Mouse (Mus musculus) ovary, postnatal 14 days (tissue): ENCODE measurements around the gene Pemt.
A peak's percentile ranks its signal among the peaks of the same experiment; 100 is the strongest.

Source experiments
- DNase-seq: peaks from one replicate; pipeline ENCODE4 v3.0.0; 2022; ENCODE audit warnings: low spot score

Gene Pemt

DNA sequence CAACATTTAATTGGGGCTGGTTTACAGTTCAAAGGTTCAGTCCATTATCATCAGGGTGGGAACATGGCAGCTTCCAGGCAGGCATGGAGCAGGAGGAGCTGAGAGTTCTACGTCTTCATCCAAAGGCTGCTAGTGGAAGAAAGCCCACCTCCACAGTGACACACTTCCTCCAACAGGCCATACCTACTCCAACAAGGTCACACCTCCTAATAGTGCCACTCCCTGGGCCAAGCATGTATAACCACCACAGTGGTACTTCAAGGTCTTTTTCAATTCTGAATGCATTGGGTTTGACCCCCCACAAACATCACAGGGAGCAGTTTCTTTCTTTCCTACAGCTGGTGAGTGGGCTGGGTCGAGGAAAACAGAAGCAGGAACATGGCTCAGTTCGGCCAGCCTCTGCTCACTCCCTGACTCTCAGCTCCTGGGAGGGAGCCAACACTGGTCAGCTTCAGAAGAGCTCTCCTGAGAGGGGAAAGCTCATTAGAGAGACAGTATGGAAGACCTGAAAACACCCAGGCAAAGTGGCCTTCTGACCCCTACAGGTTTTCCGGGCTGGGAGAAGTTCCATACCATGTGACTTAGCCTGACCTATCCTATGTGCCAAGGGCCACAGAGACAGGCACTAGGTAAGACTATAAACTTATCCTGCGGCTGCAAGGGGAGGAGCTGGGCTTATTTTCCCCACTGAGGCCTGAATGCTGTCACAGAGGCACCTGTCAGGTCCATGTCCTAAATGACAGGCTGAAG is 44.9 kb downstream of the Pemt start:
- no peak for DNase-seq

DNA sequence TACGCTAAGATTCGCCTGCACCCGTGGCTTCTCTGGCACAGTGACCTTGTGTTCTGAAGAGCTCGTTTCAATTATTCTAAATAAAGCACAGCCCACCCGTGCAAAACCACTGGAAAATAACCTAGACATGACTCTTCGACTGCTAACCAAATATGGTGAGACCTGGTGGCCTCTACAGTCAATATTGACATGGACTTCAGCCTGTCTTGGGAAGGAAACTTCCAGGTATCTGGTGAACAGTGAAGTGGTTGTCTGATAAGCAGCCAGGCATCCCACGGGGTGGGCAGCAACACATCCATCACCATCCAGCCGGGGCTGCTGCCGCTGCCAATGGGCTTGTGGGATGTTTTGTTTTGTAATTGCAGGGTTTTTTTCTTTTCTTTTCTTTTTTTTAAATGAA is 52.0 kb downstream of the Pemt start:
- DNase-seq, result no peak

DNA sequence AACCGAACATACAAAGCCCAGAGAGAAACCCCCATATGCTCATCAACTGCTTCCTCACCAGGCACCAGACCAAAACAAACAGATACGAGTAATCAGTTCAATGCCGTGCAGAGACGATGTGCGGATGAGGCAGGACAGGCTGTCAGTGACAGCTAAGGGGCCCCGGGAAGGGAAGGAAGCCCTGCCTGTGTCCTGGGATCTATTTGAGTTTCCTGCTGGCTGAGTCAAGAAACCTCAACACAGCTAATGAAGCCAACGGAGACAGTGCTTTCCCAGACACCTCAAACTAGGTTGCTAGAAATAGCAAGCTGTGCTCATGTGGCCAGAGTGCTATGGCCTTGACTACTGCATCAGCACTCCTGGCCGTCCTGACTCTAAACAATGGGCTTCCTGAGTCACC is 54.9 kb downstream of the Pemt start:
- DNase-seq, result no peak

DNA sequence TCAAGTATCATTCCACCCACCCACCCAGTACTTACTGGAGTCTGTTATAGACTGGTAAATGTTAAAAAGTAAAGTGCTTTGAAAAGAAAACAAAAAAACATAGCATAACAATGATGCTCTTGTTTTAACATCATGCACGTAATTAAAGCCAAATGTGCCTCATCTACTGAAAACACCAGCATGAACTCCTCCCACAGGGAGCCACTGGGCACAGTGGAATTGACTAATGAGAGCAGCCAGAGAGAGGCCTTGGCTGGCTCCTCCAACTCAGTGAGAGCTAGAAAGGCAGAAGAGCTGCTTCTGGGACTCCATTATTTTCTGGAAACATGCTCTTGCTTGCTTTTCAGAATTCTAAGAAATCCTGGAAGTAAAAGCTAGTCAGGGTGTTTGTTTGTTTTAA is 56.9 kb downstream of the Pemt start:
- DNase-seq, result no peak

DNA sequence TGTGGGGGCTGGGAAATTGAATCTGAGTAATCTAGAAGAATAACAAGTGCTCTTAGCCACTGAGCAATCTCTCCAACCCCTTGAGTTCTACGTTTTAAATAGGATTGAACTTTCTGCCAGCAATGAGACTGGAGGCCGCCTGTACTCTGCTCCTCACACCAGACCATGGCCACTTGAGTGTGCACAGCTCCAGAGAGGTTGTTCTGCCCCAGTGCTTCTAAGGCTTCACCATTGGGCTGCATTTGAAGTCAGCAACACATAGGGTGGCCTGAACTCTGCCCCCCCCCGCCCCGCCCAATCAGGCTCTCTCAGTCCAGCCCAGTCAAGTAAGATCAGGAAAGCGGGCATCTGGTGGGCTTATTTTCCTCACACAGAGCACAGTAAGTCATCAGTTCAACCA is 68.5 kb downstream of the Pemt start:
- no peak for DNase-seq

DNA sequence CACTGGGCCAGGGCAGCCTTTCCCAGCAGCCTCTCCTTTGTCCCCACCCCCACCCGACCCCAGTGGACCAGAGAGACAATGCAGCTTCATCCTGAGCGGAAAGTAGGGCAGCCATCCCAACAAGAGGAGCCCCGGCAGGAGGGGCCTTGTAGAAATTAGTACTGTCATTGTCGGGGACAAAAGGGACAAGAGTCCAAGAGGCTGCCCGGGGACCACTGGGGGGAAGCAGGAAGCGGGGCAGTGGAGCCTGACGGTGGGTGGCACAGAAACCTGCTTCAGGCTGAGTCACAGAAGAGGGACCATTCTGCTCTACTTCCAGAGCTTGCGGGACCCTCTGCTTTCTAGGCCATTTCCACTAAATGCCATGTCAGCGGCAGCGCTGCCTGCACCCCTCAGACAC is 71.0 kb downstream of the Pemt start:
- no peak for DNase-seq

DNA sequence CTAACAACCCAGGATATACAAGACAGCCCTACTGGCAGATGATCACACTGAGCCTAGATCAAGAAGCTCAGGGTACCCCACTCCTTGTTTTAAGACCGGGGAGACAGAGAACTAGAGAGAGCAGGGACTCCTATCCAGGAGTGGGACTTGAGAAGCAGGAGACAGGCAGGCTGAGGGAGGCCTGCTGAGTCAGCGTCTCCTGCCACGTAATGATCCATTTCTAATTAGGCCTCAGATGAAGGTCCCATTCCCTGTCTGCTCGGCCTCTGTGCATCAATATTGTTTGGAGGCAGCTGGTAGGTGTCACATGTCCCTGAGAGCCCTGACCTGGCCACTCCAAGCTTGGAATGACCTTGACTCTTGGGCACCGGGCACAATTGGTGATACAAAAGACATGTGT is 72.9 kb downstream of the Pemt start:
- DNase-seq, result no peak

DNA sequence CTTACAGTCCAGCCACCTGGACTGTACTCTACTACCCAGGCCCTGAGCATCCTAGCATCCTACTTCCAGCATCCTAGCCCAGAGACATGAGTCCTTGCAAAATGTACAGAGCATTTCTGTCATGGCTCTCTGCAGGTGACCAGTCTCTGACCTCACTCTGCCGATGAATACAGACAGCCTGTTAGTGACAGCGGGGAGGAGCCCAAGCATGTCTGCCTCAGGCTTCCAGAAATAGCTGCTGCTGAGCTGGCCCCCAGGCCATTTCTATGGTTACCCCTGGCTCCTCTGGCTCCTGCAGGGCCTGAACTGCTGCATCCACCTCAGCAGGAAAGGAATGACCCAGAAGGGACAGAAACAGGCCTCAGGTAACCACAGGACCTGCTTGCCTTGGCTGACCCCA is 74.6 kb downstream of the Pemt start:
- no peak for DNase-seq

DNA sequence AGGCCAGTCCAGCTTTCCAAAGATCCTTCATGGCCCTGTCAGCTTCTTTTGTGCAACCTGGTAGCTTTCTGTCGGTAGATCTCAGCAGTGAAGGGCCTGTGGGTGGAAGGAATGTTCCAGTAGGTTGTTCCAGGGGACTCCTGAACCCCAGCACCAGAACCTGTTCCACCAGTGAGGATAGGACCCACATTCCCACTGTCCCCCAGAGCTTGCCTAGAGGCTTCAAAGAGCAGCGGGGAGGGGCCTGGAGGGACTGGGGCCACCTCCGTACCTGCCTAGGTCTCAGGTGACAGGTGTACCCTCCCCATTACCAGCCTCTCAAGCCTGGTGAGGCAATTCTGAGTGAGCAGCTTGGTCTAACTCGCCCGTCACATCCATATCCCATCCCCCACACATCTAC is 75.5 kb downstream of the Pemt start:
- no peak for DNase-seq

DNA sequence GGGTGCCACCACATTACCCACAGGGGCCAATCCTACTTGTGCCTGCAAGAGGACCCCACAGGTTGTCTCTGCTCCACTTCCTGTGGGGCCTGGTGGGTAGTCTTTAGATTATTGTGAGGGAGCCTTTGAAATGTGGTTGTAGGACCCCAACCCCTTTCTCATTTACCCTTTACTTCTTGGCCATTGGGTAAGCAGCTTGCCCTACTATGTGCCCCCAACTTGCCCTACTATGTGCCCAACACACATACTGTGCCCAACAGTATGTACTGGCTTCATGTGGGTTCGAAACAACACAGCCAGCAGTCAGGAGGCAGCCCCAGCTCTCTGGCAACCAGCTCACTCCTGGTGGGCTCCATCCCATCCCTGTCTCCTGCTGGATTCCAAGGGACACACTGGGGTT is 78.5 kb downstream of the Pemt start:
- DNase-seq, result no peak

DNA sequence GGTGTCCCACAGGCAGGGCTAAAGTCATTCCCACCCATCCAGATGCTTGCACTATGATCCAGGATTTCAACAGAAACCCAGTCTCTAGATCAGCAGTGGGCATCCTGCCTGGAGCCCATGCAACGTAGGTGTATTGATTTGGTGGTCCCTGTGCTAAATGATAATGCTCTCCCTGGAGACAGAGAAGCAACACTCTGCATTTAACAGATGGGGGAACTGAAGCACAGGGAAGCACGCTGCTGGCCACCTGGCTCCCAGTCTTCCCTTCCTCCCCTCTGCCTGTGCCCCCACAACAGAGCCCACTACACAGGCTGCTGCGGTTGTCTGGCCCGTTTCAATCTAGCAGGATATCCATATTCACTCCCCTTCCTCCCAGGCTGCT is 80.2 kb downstream of the Pemt start:
- no peak for DNase-seq

DNA sequence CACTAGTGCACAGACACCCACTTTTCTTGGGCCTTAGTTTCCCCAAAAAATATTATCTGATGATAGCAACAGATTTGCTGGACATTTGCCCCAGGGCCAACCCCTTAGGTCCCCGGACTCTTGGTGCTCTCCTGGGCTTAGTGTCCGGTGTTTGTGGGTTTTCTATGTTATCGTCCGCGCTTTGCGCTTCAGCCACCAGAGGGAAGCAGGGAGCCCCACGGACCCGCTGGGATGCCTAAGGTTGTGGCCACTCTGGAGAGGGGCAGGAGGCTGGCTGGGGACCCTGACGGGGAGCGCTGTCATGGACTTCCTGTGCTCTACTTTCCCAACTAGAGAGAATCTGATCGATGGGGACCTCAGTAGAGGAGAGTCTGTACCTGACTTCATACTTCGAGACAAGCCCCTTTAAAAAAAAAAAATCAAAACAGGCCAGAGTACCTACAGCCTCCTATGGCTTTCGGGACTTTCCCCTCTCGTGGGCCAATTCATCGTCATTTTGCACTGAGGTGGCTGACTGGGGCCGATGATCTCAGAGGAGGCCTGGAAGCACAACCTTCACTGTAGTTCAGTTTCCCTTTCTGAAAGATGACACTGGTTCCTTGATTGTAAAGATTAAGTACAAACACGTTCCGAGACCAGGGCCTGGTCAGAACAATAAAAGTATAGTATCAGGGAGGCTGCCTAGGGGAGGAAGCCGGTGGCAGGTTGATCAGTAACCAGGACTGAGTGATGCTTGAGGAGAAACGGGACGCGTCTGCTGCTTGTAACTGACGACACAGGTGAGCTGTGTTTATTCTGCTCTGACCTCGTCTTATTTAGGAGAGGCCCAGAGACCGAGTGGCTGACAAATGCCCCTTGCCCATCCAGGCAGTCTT is 80.8 kb downstream of the Pemt start:
- peak; percentile 81 for DNase-seq

DNA sequence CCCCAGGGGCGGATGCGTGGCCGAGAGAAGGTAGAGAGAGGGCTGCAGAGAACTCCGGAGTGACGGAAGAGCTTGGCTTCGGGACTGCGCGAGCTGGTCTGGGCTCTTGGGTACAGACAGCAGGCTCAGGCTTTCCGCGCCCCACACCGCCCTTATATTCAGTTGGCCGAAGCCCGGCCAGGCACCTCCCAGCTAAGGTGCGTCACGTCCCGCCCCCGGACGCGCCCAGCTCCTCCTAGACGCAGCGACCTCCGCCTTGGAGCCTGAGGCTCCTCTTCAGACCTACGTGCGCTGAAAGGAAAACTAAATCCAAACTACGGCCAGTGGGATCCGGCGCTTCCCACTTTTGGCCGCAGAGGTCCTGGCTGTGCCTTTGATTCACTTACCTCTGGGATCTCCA is 81.5 kb downstream of the Pemt start, which contains the start of gene Rasd1:
Rasd1 (minus strand) TSS at position 127 of the 400 bp plus-strand sequence.
- DNase-seq, result peak; percentile 82

DNA sequence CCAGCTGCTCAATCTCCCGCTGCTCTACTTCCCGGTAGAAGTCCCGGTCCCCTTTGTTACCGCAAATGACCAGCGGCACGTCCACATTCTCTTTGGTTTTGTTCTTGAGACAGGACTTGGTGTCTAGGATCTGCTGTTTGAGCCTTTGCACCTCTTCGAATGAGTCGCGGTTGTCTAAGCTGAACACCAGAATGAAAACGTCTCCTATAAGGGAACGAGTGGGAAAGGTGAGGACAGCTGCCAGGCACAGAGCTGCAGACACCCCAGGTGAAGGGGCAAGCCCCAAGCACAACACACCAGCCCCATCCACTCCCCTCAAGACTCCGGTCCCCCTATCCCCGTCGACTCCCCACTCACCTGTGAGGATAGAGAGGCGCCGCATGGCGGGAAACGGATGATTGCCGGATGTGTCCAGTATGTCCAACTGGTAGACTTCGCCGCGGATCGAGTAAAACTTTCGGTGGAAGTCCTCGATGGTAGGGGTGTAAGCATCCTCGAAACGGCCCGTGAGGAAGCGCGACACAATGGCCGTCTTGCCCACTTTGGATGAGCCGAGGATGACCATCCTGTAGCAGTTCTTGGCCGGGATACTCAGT is 82.0 kb downstream of the Pemt start:
- DNase-seq, result no peak

DNA sequence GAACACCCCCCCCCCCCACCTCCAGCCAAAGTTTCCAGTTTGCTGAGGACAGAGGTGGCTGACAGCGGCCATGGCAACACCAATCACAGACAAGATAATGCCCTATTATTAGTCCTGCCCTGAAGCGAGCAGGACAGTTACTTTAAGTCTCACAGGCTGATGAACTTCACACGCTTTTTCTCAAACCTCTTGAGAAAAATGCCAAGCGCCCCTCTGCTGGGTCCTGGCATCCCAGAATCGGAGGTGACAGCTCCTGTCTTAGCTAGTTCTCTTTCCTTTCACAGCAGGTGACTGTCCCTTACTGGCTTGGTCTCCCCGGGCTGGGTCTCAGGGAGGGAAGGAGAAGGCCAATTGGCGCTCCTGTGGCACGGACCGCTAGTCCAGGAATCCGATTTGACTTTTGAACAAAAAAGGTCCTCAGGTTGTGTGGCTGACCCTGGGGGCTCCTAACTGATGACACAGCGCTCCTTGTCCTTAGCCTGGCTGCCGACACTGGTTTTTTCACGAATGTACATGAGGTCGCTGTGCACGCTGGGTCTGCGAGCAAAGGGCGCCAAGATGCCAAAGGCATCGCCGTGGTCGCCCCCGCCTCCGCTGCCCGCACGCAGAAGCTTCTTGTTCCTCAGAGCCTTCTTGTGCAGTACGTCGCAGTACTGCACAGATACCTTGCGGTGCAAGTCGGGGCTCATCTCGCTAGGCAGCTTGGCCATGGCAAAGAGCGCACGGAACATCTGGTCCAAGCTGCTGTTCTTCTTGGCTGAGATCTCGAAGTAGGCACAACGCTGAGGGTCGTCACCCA is 82.7 kb downstream of the Pemt start:
- no peak for DNase-seq

DNA sequence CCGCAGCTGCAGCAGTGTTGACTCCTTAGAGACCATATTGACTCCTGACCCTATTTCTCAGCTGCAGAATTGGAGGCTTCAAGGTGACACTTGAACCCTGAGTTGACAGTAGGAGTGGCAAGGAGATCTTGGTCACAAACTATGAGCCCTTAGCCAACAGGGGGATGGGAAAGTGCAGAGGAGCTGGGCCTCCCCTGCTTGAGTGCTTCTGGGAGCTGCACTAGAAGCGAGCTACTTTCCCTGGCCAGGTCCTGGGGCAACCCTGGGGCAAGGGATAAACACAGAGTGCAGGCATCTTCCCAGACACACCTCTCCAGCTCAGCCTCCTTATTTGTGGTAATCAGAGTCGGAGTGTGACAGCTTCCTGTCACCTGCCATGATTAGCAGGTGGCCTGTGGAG is 83.7 kb downstream of the Pemt start:
- no peak for DNase-seq

DNA sequence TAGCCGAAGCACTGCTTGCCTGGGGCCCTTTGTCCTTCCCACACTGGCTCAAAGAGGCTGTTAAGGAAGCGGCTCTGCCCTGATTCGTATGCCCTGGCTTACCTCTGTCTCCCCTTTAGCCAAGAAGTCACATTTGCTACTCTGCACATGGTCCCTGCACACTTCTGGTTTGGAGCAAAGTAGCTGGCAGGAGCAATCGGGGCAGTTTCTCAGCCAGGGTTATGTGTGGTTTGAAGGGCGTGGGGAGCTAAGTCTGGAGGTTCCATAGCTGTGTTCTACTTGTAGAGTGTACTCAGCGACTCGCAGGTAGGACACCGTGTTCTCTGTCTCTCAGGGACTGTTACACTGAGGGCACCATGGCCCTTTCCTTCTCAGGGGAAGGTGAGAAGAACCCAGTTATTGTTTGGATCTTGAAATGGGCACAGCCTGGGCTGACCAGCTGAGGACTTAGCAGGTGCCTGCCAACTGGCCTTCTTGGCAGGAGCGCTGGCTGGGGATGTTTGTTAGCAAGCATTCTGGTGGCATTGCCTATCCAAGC is 84.9 kb downstream of the Pemt start:
- no peak for DNase-seq

DNA sequence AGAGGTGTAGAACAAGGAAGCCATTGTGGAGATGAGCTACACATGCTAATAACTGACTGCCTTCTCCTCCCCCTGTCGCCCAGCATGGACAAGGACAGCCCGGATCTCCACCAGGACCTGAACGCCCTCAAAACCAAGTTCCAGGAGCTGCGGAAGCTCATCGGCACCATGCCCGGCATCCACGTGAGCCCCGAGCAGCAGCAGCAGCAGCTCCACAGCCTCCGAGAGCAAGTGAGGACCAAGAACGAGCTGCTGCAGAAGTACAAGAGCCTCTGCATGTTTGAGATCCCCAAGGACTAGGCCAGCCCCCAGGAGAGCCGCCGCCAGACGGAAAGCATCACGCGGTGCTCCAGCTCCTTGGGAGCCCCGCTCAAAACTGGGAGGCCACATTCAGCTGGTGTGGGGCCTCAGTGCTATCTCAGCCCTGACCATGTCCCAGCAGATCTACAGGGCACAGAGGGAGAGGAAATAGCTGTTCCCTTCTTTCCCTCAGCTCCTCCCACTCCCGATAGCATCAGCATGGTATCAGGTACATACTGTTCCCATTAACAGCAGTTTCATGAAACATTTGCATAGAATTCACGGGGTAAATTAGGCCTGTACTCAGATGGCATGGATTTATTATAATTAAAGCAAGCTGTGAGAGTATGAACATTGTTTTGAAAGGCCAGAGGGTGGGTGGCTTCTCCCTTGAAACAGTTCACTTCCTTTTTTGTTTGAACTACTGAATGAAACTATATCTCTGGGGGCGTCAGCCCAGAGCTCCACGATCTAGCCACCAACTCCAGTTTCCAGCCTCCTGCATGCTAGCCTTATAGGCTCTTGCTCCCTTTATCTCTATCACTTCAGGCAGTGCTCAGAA is 85.6 kb downstream of the Pemt start:
- DNase-seq, result no peak

DNA sequence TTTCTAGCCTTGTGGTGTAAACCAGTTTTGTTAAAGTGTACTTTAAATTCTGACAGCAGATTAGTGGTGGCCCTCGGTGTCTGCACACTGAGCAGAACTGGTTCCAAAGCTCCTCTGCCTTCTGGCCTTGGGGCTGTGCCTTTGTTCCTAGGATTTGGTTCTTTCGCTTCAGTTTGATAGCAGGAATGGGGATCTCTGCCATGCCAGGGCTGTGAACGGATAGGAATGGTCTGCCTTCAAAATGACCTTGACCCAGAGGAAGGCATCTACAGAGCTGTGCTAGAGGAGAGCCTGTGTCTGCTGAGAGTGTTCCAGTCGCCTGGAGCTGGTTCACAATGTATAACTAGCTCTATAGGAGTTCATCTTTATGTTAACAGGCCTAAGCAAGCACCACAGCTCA is 86.8 kb downstream of the Pemt start:
- no peak for DNase-seq

DNA sequence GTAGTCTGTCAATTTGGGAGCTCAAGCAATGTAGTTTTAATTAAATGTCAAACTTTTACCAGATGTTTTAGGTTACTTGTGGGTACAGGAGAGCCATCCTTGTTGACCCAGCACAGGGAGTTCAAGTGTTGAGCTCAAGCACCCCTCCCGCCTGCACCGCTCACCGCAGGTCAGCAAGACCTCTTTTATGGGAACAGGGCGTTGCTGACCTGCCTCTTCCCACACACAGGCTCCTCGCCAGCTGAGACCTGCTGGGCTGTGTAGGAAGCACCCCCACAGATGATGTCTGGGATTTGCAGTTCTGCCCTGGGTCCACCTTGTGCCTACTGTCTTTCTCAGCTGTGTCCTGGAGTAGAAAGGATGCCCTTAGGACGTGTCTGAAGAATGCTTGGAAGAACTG is 89.5 kb downstream of the Pemt start:
- DNase-seq, result no peak

DNA sequence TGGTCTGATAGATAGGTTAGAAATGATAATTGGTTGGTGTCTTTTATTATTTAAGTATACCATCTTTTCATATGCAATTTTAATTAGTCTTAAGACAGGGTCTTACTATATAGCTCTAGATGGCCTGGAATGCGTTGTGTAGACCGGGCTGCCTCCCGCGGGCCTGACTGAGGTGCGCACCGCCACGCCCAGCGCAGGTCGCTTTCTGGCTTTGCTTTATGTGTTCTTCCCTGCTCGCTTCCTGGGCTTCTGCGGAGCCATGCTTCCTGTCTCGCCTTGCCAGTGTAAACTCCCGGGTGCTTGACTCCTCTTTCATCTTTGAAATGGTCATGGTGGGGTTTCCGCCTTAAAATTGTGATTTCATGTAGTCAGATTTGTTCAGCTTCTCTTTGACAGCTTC is 93.4 kb downstream of the Pemt start:
- DNase-seq, result no peak
